Mouse (Mus musculus) cerebellum, adult 2 months (tissue): ENCODE data around the gene Tnpo1.

Experiments used
- CTCF ChIP-seq: fragments of 200-500 bp; IDR thresholded peaks from 2 replicates; pipeline ENCODE4 v1.5.1; 2011; ENCODE audit warnings: low read depth, mild to moderate bottlenecking, control low read depth, low read length, moderate library complexity, borderline replicate concordance; ENCODE audit not compliant: insufficient read depth
- POLR2A ChIP-seq: fragments of 200-500 bp; IDR thresholded peaks from 2 replicates; pipeline ENCODE4 v1.6.1; 2011; ENCODE audit warnings: low read length, control low read depth, borderline replicate concordance; ENCODE audit not compliant: insufficient read depth

- TF ChIP-seq CTCF (no peak), POLR2A (no peak)
These were observed 29.0 kb upstream of the Tnpo1 start for GRCm38 (mm10) chr13:98955226-98955625.
